Mouse (Mus musculus) heart, adult 8-10 months (tissue): Measurements from ENCODE around the gene Arl8a. TPM values are rescaled to one million over a fixed set of nuclear protein-coding genes. Genes with fewer than 3 reads are reported as not detected.

ENCODE experiments used
- DNase-seq: peaks from one replicate; pipeline ENCODE4 v3.0.0; 2022; ENCODE audit warnings: low spot score
- total RNA-seq, 4 experiments: library from RNA; stranded (reverse); gene quantifications; 2 replicates each; pipeline ENCODE4 v1.2.4; 2022

Gene Arl8a
- total RNA-seq, 4 experiments from 2014 or later: 19.0 to 21.4 (median 20.7) TPM

- no peak for DNase-seq
These were observed 12.8 kb upstream of the Arl8a start for GRCm38 (mm10) chr1:135133678-135134435.

GRCm38 (mm10) chr1:135135111-135135787 is 11.4 kb upstream of the Arl8a start:
- no peak for DNase-seq

- peak; percentile 48 for DNase-seq
These were observed 10.1 kb upstream of the Arl8a start for GRCm38 (mm10) chr1:135136500-135136899.

GRCm38 (mm10) chr1:135139906-135140305 is 6.7 kb upstream of the Arl8a start:
- no peak for DNase-seq

GRCm38 (mm10) chr1:135142452-135142851 is 4.2 kb upstream of the Arl8a start:
- DNase-seq: no peak

- no peak for DNase-seq
These were observed 2.7 kb upstream of the Arl8a start for GRCm38 (mm10) chr1:135143940-135144339.

- DNase-seq: peak; percentile 82
These were observed 500 bp downstream of the Arl8a start for GRCm38 (mm10) chr1:135146946-135147701.

- no peak for DNase-seq
These were observed 1.1 kb downstream of the Arl8a start for GRCm38 (mm10) chr1:135147702-135148058.

- DNase-seq: no peak
These were observed 1.9 kb downstream of the Arl8a start for GRCm38 (mm10) chr1:135148476-135148875.

- no peak for DNase-seq
These were observed 2.4 kb downstream of the Arl8a start for GRCm38 (mm10) chr1:135148996-135149395.

GRCm38 (mm10) chr1:135154011-135154410 is 7.4 kb downstream of the Arl8a start:
- no peak for DNase-seq

- DNase-seq: peak; percentile 83
These were observed 7.9 kb downstream of the Arl8a start for GRCm38 (mm10) chr1:135154411-135154959.

GRCm38 (mm10) chr1:135156300-135156699 is 9.7 kb downstream of the Arl8a start:
- DNase-seq: peak; percentile 53

GRCm38 (mm10) chr1:135158633-135159032 is 12.0 kb downstream of the Arl8a start:
- DNase-seq: no peak

- no peak for DNase-seq
These were observed 12.4 kb downstream of the Arl8a start for GRCm38 (mm10) chr1:135159074-135159473.

- no peak for DNase-seq
These were observed 13.0 kb downstream of the Arl8a start for GRCm38 (mm10) chr1:135159556-135160123.

- no peak for DNase-seq
These were observed 13.9 kb downstream of the Arl8a start for GRCm38 (mm10) chr1:135160411-135161050.

GRCm38 (mm10) chr1:135162720-135163119 is 16.1 kb downstream of the Arl8a start:
- no peak for DNase-seq

GRCm38 (mm10) chr1:135167435-135167834 is 20.8 kb downstream of the Arl8a start, which contains the start of gene Gpr37l1:
Gene Gpr37l1 (minus strand): TSS chr1:135167681.
- no peak for DNase-seq

GRCm38 (mm10) chr1:135168453-135169200 is 22.0 kb downstream of the Arl8a start:
- no peak for DNase-seq
